Mouse (Mus musculus) midbrain, embryonic 11.5 days (tissue): ENCODE data around the gene Smim11. TPM values are rescaled to one million over a fixed set of nuclear protein-coding genes. Genes with fewer than 3 reads are reported as not detected.
A peak's percentile ranks its signal among the peaks of the same experiment; 100 is the strongest.

Experiments
- ATAC-seq: fragments of 200-750 bp; cut with Nextera tagmentation; 2 replicates; pipeline ENCODE4 v1.8.0; 2017; ENCODE audit warnings: moderate TSS enrichment, moderate library complexity; ENCODE audit not compliant: low FRiP score
- DNase-seq: peaks from one replicate; pipeline ENCODE4 v3.0.0; 2015; ENCODE audit warnings: low spot score; ENCODE audit errors: missing footprints
- H3K27ac ChIP-seq: fragments of 300-500 bp; sonication (generic); 2 replicates; pipeline ENCODE4 v1.5.1; 2014; ENCODE audit warnings: low read depth, low read length
- H3K27me3 ChIP-seq: fragments of 300-500 bp; sonication (generic); 2 replicates; pipeline ENCODE4 v1.6.1; 2014; ENCODE audit warnings: mild to moderate bottlenecking, low read length, moderate library complexity, mixed read lengths; ENCODE audit not compliant: control insufficient read depth, insufficient read depth
- H3K36me3 ChIP-seq: fragments of 300-500 bp; sonication (generic); 2 replicates; pipeline ENCODE4 v1.6.1; 2014; ENCODE audit warnings: mild to moderate bottlenecking, low read length, moderate library complexity, mixed read lengths; ENCODE audit not compliant: control insufficient read depth, insufficient read depth
- H3K4me1 ChIP-seq: fragments of 300-500 bp; sonication (generic); 2 replicates; pipeline ENCODE4 v1.6.1; 2014; ENCODE audit warnings: low read length; ENCODE audit not compliant: control insufficient read depth, insufficient read depth
- H3K4me2 ChIP-seq: fragments of 300-500 bp; sonication (generic); 2 replicates; pipeline ENCODE4 v1.6.1; 2014; ENCODE audit warnings: mild to moderate bottlenecking, moderate library complexity
- H3K4me3 ChIP-seq: fragments of 300-500 bp; sonication (generic); 2 replicates; pipeline ENCODE4 v1.5.1; 2014; ENCODE audit warnings: low read depth, low read length
- H3K9ac ChIP-seq: fragments of 300-500 bp; sonication (generic); 2 replicates; pipeline ENCODE4 v1.6.1; 2014; ENCODE audit warnings: low read length
- H3K9me3 ChIP-seq: fragments of 300-500 bp; sonication (generic); 2 replicates; pipeline ENCODE4 v1.6.1; 2016; ENCODE audit warnings: low read length; ENCODE audit not compliant: control insufficient read depth
- WGBS: fragments of 180-500 bp; shearing (Covaris S2); extraction: QIAGEN DNeasy Blood & Tissue Kit; methylation state at CpG from one replicate; pipeline ENCODE4 v1.1.7; 2014; 5-methylcytosine and 5-hydroxymethylcytosine counted together
- polyA plus RNA-seq: library from polyadenylated mRNA; unstranded; fragments of >200 nt; fragmentation: Nextera tagmentation; extraction: Ambion mirVana; gene quantifications from 2 replicates; pipeline ENCODE4 v1.2.1, GENCODE M21; 2014

The Smim11 gene
- polyA plus RNA-seq, 1 experiment from 2014 or later, result 137 TPM

- no peak overlapping the region for H3K9ac ChIP-seq
- ATAC-seq (no peak), DNase-seq (no peak)
- H3K27ac ChIP-seq, result no peak overlapping the region
- no peak overlapping the region for H3K4me2 ChIP-seq
- H3K4me1 ChIP-seq, result peaks cover 22% of the 10 kb centered on the region
- no peak overlapping the region for H3K4me3 ChIP-seq
- WGBS, result 95% methylated on average over 10 of the region's 10 CpGs
- no peaks in the 10 kb centered on the region for H3K9me3 ChIP-seq
- no peaks in the 10 kb centered on the region for H3K36me3 ChIP-seq
- no peaks in the 10 kb centered on the region for H3K27me3 ChIP-seq
These were observed 26.8 kb downstream of the Smim11 start for GRCm38 (mm10) chr16:92327911-92328310.

- Histone ChIP-seq H3K4me1 (peaks cover 4% of the 10 kb centered on the region), H3K9me3 (no peaks in the 10 kb centered on the region), H3K36me3 (no peaks in the 10 kb centered on the region), H3K4me3 (no peak overlapping the region), H3K9ac (no peak overlapping the region), H3K27ac (no peak overlapping the region), H3K27me3 (no peaks in the 10 kb centered on the region; the same call in 1 of the 2 replicates), H3K4me2 (no peak overlapping the region)
- DNase-seq, result no peak
- no peak for ATAC-seq
- 77% methylated on average over 5 of the region's 5 CpGs for WGBS
These were observed 29.9 kb downstream of the Smim11 start for GRCm38 (mm10) chr16:92330966-92331365.

GRCm38 (mm10) chr16:92334600-92334999 lies 33.5 kb downstream of the Smim11 start:
- Histone ChIP-seq H3K4me2 (no peak overlapping the region), H3K36me3 (no peaks in the 10 kb centered on the region), H3K4me3 (no peak overlapping the region), H3K9ac (no peak overlapping the region), H3K27ac (no peak overlapping the region), H3K4me1 (peaks cover 4% of the 10 kb centered on the region), H3K9me3 (no peaks in the 10 kb centered on the region), H3K27me3 (no peaks in the 10 kb centered on the region; the same call in 1 of the 2 replicates)
- DNase-seq (no peak), ATAC-seq (no peak)
- 67% methylated on average over 9 of the region's 9 CpGs for WGBS

- ATAC-seq (0 out of 2 replicates have a peak, but pooled peaks have one; percentile 36), DNase-seq (peak; percentile 98)
- Histone ChIP-seq H3K9me3 (no peaks in the 10 kb centered on the region), H3K27me3 (no peaks in the 10 kb centered on the region; the same call in 1 of the 2 replicates), H3K4me3 (no peak overlapping the region), H3K4me1 (peaks cover 10% of the 10 kb centered on the region), H3K27ac (no peak overlapping the region), H3K9ac (no peak overlapping the region), H3K36me3 (no peaks in the 10 kb centered on the region), H3K4me2 (no peak overlapping the region)
- 7% methylated on average over 9 of the region's 9 CpGs for WGBS
These were observed 35.2 kb downstream of the Smim11 start for GRCm38 (mm10) chr16:92336280-92336679.

GRCm38 (mm10) chr16:92340612-92341511 lies 39.8 kb downstream of the Smim11 start:
- 0 out of 2 replicates have a peak overlapping the region, but pooled peaks have one; percentile 20 for H3K9ac ChIP-seq
- peak; percentile 72 for ATAC-seq
- no peaks in the 10 kb centered on the region; the same call in 1 of the 2 replicates for H3K27me3 ChIP-seq
- H3K27ac ChIP-seq, result no peak overlapping the region
- no peaks in the 10 kb centered on the region for H3K9me3 ChIP-seq
- peaks cover 5% of the 10 kb centered on the region for H3K4me1 ChIP-seq
- DNase-seq, result peak; percentile 98
- peak overlapping the region; percentile 21; the same call in 1 of the 2 replicates for H3K4me3 ChIP-seq
- 28% methylated on average over 27 of the region's 27 CpGs for WGBS
- no peaks in the 10 kb centered on the region for H3K36me3 ChIP-seq
- peak overlapping the region; percentile 46 for H3K4me2 ChIP-seq

GRCm38 (mm10) chr16:92345177-92345576 lies 44.1 kb downstream of the Smim11 start:
- Histone ChIP-seq H3K4me3 (no peak overlapping the region), H3K27ac (no peak overlapping the region), H3K27me3 (no peaks in the 10 kb centered on the region), H3K36me3 (no peaks in the 10 kb centered on the region), H3K9me3 (no peaks in the 10 kb centered on the region), H3K9ac (no peak overlapping the region), H3K4me1 (peaks cover 7% of the 10 kb centered on the region), H3K4me2 (no peak overlapping the region)
- no peak for DNase-seq
- 72% methylated on average over 11 of the region's 11 CpGs for WGBS
- ATAC-seq, result no peak

- H3K4me2 ChIP-seq, result no peak overlapping the region
- H3K9me3 ChIP-seq, result no peaks in the 10 kb centered on the region
- H3K27ac ChIP-seq, result no peak overlapping the region
- no peaks in the 10 kb centered on the region for H3K27me3 ChIP-seq
- DNase-seq (no peak), ATAC-seq (peak; percentile 64; the same call in 1 of the 2 replicates)
- H3K36me3 ChIP-seq, result no peaks in the 10 kb centered on the region
- no peak overlapping the region for H3K4me3 ChIP-seq
- no peak overlapping the region for H3K9ac ChIP-seq
- WGBS, result 62% methylated on average over 13 of the region's 13 CpGs
- H3K4me1 ChIP-seq, result peaks cover 5% of the 10 kb centered on the region
These were observed 45.3 kb downstream of the Smim11 start for GRCm38 (mm10) chr16:92346297-92346916.

- 77% methylated on average over 12 of the region's 12 CpGs for WGBS
These were observed 47.9 kb downstream of the Smim11 start for GRCm38 (mm10) chr16:92348941-92349340.

GRCm38 (mm10) chr16:92353295-92353694 lies 52.2 kb downstream of the Smim11 start:
- H3K9me3 ChIP-seq, result no peaks in the 10 kb centered on the region
- no peak overlapping the region for H3K9ac ChIP-seq
- no peaks in the 10 kb centered on the region for H3K36me3 ChIP-seq
- DNase-seq (no peak), ATAC-seq (no peak)
- H3K4me3 ChIP-seq, result no peak overlapping the region
- no peak overlapping the region for H3K4me2 ChIP-seq
- H3K27me3 ChIP-seq, result no peaks in the 10 kb centered on the region
- H3K27ac ChIP-seq, result no peak overlapping the region
- WGBS, result 89% methylated on average over 12 of the region's 12 CpGs
- peaks cover 6% of the 10 kb centered on the region; the same call in 1 of the 2 replicates for H3K4me1 ChIP-seq

More at GRCm38 (mm10) chr16:92348941-92349340, 47.9 kb downstream of the Smim11 start:
- Histone ChIP-seq H3K27me3 (no peaks in the 10 kb centered on the region), H3K9me3 (no peaks in the 10 kb centered on the region), H3K4me1 (peaks cover 5% of the 10 kb centered on the region), H3K9ac (no peak overlapping the region), H3K4me3 (no peak overlapping the region), H3K27ac (no peak overlapping the region), H3K4me2 (no peak overlapping the region), H3K36me3 (no peaks in the 10 kb centered on the region)
- ATAC-seq (peak; percentile 51; the same call in 1 of the 2 replicates), DNase-seq (no peak)
